Mouse (Mus musculus) MEL (cell line): ENCODE measurements around the gene 4921507P07Rik.

ENCODE experiments used
- CTCF ChIP-seq, 3 experiments: IDR thresholded peaks in 2 of 3; conservative IDR thresholded peaks in 1 of 3; 2 replicates each; pipeline ENCODE4 v1.5.1; 2011 to 2012; ENCODE audit warnings: low read length in 3 of 3, low read depth in 2 of 3, mild to moderate bottlenecking in 2 of 3, improper control_type of control experiment in 1 of 3, inconsistent platforms in 1 of 3, mixed read lengths in 1 of 3, moderate library complexity in 1 of 3; ENCODE audit not compliant: control insufficient read depth in 1 of 3, insufficient read depth in 1 of 3, poor library complexity in 1 of 3, severe bottlenecking in 1 of 3
- POLR2A ChIP-seq, 2 experiments: IDR thresholded peaks; 2 replicates each; pipeline ENCODE4 v1.6.1; 2011 to 2012; ENCODE audit warnings: low read length in 2 of 2, mild to moderate bottlenecking in 2 of 2, control low read depth in 1 of 2, improper control_type of control experiment in 1 of 2, low read depth in 1 of 2, moderate library complexity in 1 of 2; ENCODE audit not compliant: control insufficient read depth in 1 of 2, insufficient read depth in 1 of 2, poor library complexity in 1 of 2

DNA sequence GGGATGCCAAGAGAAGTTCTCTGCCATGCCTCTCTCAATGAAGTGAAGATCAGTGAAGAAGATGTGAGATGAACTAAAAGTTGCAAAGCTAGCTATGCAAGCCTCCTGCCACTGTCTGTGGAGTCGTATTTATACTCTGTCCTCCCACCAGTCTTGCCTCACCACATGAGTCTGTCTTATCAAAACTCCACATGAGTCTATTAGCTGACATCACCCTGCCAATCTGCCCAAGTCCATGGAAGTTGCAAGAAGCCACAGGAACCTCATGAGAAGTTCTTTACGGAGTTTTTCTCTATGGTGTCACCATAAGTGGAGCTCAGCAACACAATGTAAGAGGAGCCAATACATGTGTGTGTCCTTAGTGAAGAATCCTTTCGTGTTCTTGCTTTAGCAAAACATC lies 65.4 kb downstream of the 4921507P07Rik start:
- TF ChIP-seq POLR2A (IDR thresholded peaks at IDR 0.05; ENCODE audit: control insufficient read depth in 1 of 2, insufficient read depth in 1 of 2, low read depth in 1 of 2, low read length in 2 of 2, poor library complexity in 1 of 2) (no peak), CTCF (IDR thresholded peaks at IDR 0.05 in 2 of 3, conservative IDR thresholded peaks at IDR 0.05 in 1 of 3; ENCODE audit: control insufficient read depth in 1 of 3, insufficient read depth in 1 of 3, low read depth in 2 of 3, low read length in 3 of 3, poor library complexity in 1 of 3, severe bottlenecking in 1 of 3) (no peak)
